Mouse (Mus musculus) cerebellum, adult 2 months (tissue): ENCODE data around the gene Tmem82. TPM values are rescaled to one million over a fixed set of nuclear protein-coding genes. Genes with fewer than 3 reads are reported as not detected.
A peak's percentile ranks its signal among the peaks of the same experiment; 100 is the strongest.

ENCODE experiments used
- DNase-seq, 2 experiments: peaks; one replicate each; pipeline ENCODE4 v3.0.0; 2021
- H3K27ac ChIP-seq: fragments of 200-500 bp; 2 replicates; pipeline ENCODE4 v1.5.1; 2012; ENCODE audit warnings: low read length, control low read depth, inconsistent platforms; ENCODE audit not compliant: insufficient read depth
- H3K27me3 ChIP-seq: fragments of 200-500 bp; 2 replicates; pipeline ENCODE4 v1.6.1; 2012; ENCODE audit warnings: inconsistent platforms, mild to moderate bottlenecking, low read length, moderate library complexity; ENCODE audit not compliant: control insufficient read depth, insufficient read depth
- H3K4me1 ChIP-seq: fragments of 200-500 bp; 2 replicates; pipeline ENCODE4 v1.6.1; 2011; ENCODE audit warnings: low read length; ENCODE audit not compliant: control insufficient read depth, insufficient read depth
- H3K4me3 ChIP-seq: fragments of 200-500 bp; replicated peaks from 2 replicates; pipeline ENCODE3; 2011; ENCODE audit warnings: mild to moderate bottlenecking, low read depth, low read length, control low read depth; ENCODE audit not compliant: insufficient read depth
- CTCF ChIP-seq: fragments of 200-500 bp; IDR thresholded peaks from 2 replicates; pipeline ENCODE4 v1.5.1; 2011; ENCODE audit warnings: low read depth, mild to moderate bottlenecking, control low read depth, low read length, moderate library complexity, borderline replicate concordance; ENCODE audit not compliant: insufficient read depth
- POLR2A ChIP-seq: fragments of 200-500 bp; IDR thresholded peaks from 2 replicates; pipeline ENCODE4 v1.6.1; 2011; ENCODE audit warnings: low read length, control low read depth, borderline replicate concordance; ENCODE audit not compliant: insufficient read depth
- WGBS: fragments of 180-500 bp; shearing (Covaris S2); methylation state at CpG from one replicate; pipeline ENCODE4 v1.1.7; 2018; 5-methylcytosine and 5-hydroxymethylcytosine counted together
- polyA plus RNA-seq: library from polyadenylated mRNA; depleted of rRNA; stranded (reverse); fragments of >200 nt; gene quantifications from 2 replicates; pipeline ENCODE4 v1.2.3, GENCODE M21; 2012; rRNA removed

Gene Tmem82
- 0.57 and 0.73 TPM in 2 replicates for polyA plus RNA-seq

DNA sequence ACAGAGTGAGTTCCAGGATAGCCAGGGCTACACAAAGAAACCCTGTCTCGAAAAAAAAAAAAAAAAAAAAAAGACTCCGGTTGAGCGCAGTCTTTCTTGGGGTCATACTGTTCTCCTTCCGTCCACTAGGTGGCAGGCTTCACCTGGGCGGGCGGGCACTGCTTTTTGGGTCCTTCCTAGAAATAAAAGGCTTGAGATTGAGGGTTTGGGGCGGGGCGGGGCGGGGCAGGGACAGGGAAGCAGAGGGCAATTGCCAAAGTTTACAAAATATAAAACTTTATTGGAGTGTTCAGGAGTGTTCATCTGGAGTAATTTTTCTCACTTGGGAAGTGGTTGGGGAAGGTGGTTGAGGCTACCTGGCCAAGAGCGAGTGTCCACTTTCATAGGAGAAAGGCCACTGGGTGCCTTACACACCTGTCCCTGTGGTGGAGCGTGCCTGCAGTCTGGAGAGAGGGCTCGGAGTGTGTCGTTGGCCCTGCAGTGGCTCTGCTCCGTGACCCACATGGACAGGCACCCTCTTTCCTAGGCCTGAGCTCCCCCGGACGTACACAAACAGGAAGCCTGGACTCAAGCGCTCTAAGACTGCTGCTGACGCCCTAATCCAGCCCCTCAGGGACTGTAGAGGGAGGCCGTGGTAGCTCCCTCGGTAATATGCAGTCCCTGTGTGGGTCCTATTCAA, at the start of gene Tmem82:
Gene Tmem82, minus strand, starts transcription at position 69 of the 679 bp plus-strand sequence.
- Histone ChIP-seq H3K27ac (no peak within 1 kb of the TSS), H3K4me3 (no peak within 1 kb of the TSS), H3K4me1 (no peaks in the 10 kb centered on the region), H3K27me3 (no peaks in the 10 kb centered on the region)
- peak; percentile 57 to 68 for DNase-seq
- TF ChIP-seq CTCF: peak; percentile 69
- no peak for TF ChIP-seq POLR2A
- 31% methylated on average over 20 of the region's 20 CpGs for WGBS

- peaks cover 7% of the 10 kb centered on the region for H3K4me1 ChIP-seq
- WGBS: 41% methylated on average over 8 of the region's 8 CpGs
- no peak for TF ChIP-seq POLR2A
- TF ChIP-seq CTCF: no peak
- no peaks in the 10 kb centered on the region for H3K27me3 ChIP-seq
- peak within 1 kb of the TSS; percentile 94 for H3K4me3 ChIP-seq
- DNase-seq: no peak
- H3K27ac ChIP-seq: peak within 1 kb of the TSS; percentile 87
Measured at GRCm38 (mm10) chr4:141664799-141665198, 46.4 kb upstream of the Tmem82 start, which contains the start of gene Plekhm2. TSS of gene Plekhm2 (minus strand) at chr4:141664899.

- Histone ChIP-seq H3K27me3 (no peaks in the 10 kb centered on the region), H3K4me1 (peaks cover 8% of the 10 kb centered on the region), H3K27ac (peak overlapping the region; percentile 87), H3K4me3 (peak overlapping the region; percentile 94)
- DNase-seq: peak; percentile 81 to 83
- peak; percentile 57 for TF ChIP-seq POLR2A
- no peak for TF ChIP-seq CTCF
- 2% methylated on average over 49 of the region's 60 CpGs for WGBS
Measured at GRCm38 (mm10) chr4:141664011-141664745, 45.7 kb upstream of the Tmem82 start.

- H3K27me3 ChIP-seq: no peaks in the 10 kb centered on the region
- TF ChIP-seq CTCF (no peak), POLR2A (no peak)
- H3K27ac ChIP-seq: 0 out of 2 replicates have a peak overlapping the region, but pooled peaks have one; percentile 8
- H3K4me1 ChIP-seq: peaks cover 16% of the 10 kb centered on the region
- peak; percentile 38 to 59 for DNase-seq
- 2% methylated on average over 47 of the region's 47 CpGs for WGBS
- H3K4me3 ChIP-seq: peak overlapping the region; percentile 94
Measured at GRCm38 (mm10) chr4:141663122-141663931, 44.9 kb upstream of the Tmem82 start.

DNA sequence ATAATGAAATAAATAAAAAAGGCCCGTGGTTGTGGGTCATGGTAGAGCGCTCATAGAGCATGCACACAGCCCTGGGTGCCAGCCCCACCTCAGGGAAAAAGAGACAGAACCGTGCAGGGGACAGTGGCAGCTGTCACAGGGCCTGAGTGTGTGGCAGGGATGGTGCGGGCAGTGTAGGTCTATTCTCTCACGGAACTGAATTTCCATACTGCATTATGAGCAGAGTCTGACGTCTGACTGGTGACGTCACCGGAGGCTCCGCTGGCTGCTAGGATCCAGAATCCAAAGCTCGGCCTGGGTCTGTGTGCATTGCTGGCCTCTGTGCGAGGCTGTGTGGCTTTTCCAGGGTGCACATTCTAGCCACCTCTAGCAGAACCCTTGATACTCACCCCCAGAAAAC, 42.5 kb upstream of the Tmem82 start:
- DNase-seq: no peak
- H3K27me3 ChIP-seq: no peaks in the 10 kb centered on the region
- no peak for TF ChIP-seq CTCF
- TF ChIP-seq POLR2A: no peak
- H3K4me1 ChIP-seq: peaks cover 32% of the 10 kb centered on the region
- WGBS: 74% methylated on average over 11 of the region's 11 CpGs
- no peak overlapping the region for H3K4me3 ChIP-seq
- H3K27ac ChIP-seq: no peak overlapping the region

DNA sequence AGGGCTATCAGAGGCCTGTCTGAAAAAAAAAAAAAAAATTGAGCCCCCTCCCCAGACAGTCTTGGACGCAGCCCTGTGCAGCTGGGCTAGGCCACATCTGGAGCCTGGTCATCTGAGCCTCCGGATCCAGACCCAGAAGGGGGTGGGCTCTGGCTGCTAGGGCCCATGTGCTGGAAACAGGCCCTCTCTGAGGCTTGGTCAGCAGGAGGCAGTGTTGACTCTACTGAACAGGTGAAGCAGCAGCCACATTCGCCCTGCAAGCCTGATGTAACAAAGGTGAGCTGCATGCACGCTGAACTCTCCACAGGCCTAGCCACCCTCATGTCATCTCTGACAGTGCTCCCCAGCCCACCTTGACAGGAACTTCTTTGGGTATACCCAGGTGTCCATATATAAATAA, 41.3 kb upstream of the Tmem82 start:
- WGBS: 58% methylated on average over 4 of the region's 4 CpGs
- no peak for DNase-seq
- peaks cover 31% of the 10 kb centered on the region for H3K4me1 ChIP-seq
- H3K27ac ChIP-seq: no peak overlapping the region
- no peak for TF ChIP-seq CTCF
- no peak for TF ChIP-seq POLR2A
- no peaks in the 10 kb centered on the region for H3K27me3 ChIP-seq
- no peak overlapping the region for H3K4me3 ChIP-seq

- DNase-seq: peak in 1 of 2 experiments; percentile 31
- 55% methylated on average over 6 of the region's 6 CpGs for WGBS
- H3K4me1 ChIP-seq: peaks cover 36% of the 10 kb centered on the region
- H3K4me3 ChIP-seq: no peak overlapping the region
- TF ChIP-seq POLR2A (no peak), CTCF (no peak)
- H3K27ac ChIP-seq: no peak overlapping the region
- no peaks in the 10 kb centered on the region for H3K27me3 ChIP-seq
Measured at GRCm38 (mm10) chr4:141658846-141659484, 40.5 kb upstream of the Tmem82 start.
